Mouse (Mus musculus) left cerebral cortex, adult 11 months (tissue): ENCODE measurements at regions not wholly inside any gene's neighbourhood (a gene's known extent, or its start where the extent isn't known, plus 50 kb on each side); places are given as distances from the start of the nearest gene placed in this dataset.

ENCODE experiments used
- DNase-seq: peaks from one replicate; pipeline ENCODE4 v3.0.0; 2022; ENCODE audit warnings: low spot score

DNA sequence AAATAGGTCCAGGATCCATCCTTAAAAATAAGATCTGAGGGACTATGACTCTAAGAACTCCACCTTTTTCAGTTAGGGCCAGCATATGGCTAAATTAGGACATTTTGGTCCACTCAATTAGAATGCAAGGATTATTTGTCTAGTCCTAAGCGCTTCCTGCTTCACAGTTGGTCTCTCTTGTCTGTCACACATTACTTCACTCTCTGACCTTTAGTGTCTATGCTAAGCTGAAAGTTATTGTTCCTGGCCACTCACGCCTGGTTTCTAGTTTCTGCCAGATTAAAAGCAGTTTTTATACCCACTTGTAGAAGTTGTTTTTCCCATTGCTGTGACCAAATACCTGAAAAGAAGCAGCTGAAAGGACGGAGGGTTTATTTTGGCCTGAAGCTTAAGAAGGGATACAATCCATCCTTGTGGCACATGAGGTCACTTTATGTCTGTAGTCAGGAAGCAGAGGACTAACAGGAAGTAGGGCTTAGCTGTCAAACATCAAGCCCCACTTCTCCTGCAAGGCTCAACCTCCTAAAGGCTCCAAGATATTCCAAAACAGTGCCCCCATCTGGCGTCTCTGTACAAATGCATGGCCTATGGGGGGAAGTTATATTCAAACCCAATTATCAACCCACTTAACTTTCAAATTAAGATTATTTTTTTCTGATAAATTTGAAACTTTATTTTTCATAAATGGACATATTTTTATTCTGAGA is 195.3 kb upstream of the Gm5148 start:
- no peak for DNase-seq

DNA sequence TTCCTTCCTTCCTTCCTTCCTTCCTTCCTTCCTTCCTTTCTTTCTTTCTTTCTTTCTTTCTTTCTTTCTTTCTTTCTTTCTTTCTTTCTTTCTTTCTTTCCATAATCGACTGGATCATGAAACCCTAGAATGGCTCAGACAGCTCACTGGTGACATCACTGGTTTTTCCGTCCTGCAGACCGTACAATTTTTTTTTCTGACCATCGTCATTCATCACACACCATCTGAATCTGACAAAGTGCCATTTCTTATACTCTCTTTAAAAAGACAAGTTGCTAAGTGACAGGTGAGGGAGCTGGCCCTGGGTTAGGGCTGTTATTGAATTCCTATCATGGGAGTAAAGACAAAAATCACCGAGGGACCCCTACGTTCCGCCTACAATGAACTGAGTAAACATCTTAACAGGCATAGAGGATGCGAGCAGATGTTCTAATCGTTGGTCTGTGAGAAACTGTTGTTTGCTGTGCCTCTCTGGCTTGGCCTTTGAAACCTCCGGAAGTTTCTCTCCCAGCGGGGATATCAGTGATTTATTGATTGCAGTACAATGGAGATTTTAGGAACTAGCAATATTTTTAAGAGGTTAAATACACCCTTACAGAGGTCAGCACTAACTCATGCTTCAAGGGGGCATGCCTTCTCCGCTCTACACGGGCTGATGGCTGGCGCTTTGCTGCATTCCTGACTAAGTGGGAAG is 192.6 kb upstream of the Gm5148 start:
- no peak for DNase-seq

- DNase-seq = no peak
These were observed 192.0 kb upstream of the Gm5148 start for GRCm38 (mm10) chr3:37916281-37916680.

DNA sequence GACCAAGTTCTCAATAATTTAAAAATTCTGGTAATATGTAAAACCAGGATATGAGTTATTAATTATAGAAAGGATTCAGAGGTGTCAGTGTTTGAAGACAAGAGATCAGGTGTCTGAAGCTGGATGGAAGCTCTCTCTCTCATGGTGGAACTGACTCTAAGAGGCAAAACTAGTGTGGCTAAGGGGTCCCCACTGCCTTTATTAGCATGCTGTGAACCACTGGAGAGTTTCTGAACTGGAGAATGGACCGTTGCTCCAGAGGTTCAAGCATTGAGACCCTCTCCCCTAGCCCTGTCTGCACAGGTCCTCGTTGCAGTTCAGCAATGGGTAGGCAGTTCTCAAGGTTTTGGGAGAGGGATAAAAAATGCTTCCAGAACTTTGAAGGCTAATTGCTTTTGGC is 191.4 kb upstream of the Gm5148 start:
- DNase-seq = no peak

- DNase-seq = no peak
These were observed 189.8 kb upstream of the Gm5148 start for GRCm38 (mm10) chr3:37914136-37914535.

DNA sequence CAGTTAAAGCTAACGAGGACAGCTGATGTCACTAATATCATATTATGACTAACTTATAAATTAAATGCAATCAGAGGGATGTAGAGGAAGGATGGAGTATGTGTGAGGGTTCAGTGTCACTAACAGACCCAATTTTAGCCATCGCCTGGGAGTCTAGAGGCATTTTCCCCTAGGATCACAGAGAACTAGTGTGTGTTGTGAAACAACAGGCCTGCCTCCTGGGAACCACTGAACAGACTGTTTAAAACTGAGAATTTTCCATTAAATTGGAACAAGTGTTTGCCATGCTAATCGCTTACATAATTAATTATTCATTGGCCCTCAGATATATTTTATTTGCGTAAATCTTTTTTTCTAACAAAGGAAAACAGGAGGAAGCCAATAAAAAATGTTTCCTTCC is 185.5 kb upstream of the Gm5148 start:
- no peak for DNase-seq

GRCm38 (mm10) chr3:37909008-37909407 is 184.7 kb upstream of the Gm5148 start:
- no peak for DNase-seq

- no peak for DNase-seq
These were observed 184.2 kb upstream of the Gm5148 start for GRCm38 (mm10) chr3:37908456-37908855.

DNA sequence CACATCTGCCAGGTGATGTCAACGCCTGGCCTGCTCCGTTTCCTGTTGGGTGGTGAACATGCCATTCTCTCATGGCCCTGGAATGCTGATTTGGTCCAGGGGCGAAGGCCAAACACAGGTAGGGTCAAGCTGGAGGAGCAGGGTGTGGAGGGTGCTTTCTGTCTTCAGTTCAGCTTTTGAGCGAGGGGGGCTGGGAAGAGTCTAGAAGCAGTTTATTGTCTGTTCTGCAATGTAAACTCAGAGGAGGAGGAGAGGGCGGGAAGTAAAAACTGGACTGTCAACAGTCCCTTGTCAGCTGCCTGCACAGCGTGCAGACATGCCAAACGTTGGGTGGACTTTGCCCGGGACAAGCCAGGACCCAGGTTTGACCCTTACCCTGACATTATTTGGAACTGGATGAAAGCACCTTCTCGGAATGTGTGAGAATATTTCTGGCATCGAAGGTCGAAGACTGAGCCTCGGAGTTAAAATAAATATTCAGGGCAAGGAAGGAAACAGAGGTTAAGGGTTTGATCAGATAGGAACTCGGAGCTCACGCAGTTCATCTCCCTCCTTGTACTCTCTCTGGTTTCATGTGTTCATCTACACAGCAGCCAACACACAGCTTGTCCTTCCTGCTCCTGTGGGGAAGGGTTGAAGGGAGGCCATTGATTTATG is 183.3 kb upstream of the Gm5148 start:
- no peak for DNase-seq

DNA sequence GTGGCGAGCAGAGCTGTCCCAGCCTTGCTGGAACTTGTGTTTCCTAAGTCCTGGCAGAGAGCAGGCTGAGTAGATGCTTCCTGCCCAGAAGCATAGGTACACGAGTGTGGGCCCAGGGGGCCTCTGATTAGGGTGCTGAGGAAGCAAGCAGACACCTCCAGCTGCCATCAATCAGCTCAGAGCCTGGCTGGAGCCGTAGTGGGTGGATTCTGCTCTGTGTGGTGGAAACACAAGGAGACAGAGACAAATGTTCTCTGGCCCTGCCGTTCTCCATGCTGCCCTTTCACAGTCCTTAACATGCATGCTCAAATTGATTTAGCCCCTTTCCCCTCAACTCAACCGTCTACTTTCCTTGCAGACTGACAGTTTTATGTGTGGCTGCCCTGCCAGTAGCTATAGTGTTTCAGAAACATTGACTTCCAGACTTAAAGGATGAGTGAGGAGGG is 182.5 kb upstream of the Gm5148 start:
- DNase-seq = no peak

- no peak for DNase-seq
These were observed 179.9 kb upstream of the Gm5148 start for GRCm38 (mm10) chr3:37904188-37904587.

DNA sequence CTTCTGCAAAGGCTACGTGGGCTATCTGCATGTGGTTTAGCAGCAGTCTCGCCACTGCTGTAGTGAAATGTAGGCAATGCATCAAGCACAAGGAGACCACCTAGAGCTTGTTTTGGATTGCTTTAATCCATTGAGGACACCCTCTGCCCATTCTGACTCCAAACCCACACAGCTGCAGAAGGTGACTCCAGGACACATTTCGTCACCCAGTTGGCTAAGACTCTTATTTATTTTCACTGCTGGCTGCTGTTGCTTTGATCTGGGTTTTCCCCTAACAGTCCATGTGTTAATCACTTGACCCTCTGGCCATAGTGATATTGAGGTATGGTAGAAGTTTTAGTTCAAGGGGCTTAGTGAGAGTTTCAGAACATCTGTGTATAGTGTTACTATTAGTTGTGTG is 179.2 kb upstream of the Gm5148 start:
- no peak for DNase-seq

- no peak for DNase-seq
These were observed 178.7 kb upstream of the Gm5148 start for GRCm38 (mm10) chr3:37903021-37903420.

- DNase-seq = no peak
These were observed 173.1 kb upstream of the Gm5148 start for GRCm38 (mm10) chr3:37897392-37897791.

GRCm38 (mm10) chr3:37896821-37897311 is 172.6 kb upstream of the Gm5148 start:
- DNase-seq = no peak

DNA sequence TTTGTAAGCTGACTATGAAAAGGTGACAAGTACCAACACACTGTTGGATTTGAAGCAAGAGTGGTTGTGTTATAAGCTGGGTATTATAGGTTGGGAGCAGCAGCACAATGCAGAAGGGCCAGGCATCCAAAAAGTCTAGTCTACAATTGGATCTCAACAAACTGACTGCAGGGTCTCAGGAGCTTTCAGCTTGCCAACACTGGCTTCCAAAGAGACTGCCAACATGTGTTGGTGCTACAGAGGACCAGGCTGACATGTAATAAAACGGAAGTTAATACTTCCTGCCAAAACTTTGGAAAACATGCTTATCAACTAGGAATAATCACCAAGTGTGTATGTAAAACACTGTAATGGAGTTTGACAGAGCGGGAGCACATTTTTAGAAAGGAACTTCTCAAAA is 170.3 kb upstream of the Gm5148 start:
- no peak for DNase-seq

GRCm38 (mm10) chr3:37890202-37890601 is 165.9 kb upstream of the Gm5148 start:
- no peak for DNase-seq

GRCm38 (mm10) chr3:37888455-37888854 is 164.2 kb upstream of the Gm5148 start:
- DNase-seq = no peak

DNA sequence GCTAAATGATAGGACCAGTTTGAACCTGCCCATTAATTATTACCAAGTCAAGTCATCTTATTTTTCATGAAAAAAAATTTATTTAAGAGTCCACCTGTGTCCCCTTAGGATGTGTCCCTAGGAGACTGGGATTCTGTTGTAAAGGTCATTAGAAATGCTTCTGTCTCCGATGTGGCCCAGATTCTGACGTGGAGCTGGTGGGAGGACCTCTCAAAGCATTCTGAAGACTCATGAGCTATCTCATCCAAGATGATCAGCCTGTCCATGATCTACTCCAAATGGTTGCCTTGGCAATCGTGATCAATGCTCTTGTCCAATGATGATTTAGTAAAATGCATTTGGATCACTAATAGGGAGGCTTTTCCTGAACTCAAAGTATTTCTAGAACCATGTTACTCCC is 163.4 kb upstream of the Gm5148 start:
- no peak for DNase-seq

DNA sequence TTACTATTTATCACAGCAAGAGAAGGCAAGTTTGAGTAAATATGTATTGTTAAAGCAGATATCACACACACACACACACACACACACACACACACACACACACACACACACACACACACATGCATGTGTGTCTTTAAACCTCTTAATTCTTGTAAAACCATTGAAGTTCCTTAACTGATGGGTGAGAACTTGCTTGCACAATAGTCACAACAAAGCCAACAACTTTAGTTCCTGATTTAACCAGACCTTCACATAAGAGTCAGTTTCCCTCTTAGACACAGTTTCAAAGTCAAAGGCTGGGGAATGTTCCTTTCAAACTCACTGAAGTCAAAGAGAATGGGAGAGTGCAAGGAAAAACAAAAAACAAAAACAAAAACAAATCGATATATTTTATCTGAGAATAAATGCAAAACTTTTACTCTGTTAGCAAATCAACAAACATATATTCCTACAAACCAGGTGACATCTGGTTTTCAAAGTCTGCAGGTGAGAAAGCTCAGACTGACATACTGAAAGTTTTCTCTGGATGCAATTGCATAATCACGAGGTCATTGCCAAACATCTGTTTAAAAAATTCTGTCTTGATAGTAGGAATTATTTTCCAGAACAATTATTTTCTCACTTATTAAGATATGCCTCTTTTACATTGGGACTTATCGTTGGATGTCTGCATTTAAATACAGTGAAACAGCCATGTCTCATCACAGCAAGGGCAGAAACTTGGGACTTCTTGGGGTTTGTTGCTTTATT is 162.6 kb upstream of the Gm5148 start:
- DNase-seq = no peak

DNA sequence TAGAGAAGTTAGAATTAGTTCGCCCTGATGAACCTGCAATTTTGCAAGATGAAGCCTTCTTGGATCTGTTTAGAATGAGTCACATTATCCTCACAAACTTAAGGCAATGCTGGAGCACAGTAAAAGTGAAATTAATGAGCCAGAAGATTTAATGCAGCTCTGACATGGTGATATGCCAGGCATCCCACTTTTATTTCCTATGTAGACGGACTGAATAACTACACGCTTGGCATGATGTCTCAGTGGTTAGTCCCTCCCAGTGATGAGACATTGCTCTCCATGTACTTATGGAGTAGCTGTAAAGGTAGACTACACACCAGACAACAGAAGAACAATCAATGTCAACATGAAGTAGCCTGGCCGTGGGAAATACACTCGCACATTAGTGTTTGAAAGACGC is 161.5 kb upstream of the Gm5148 start:
- no peak for DNase-seq

- no peak for DNase-seq
These were observed 158.1 kb upstream of the Gm5148 start for GRCm38 (mm10) chr3:37882417-37882816.
